Mouse (Mus musculus) olfactory bulb, adult 2 months (tissue): Measurements from ENCODE around the gene Prps1l1. TPM values are rescaled to one million over a fixed set of nuclear protein-coding genes. Genes with fewer than 3 reads are reported as not detected.

Experiments used
- H3K27ac ChIP-seq: fragments of 200-500 bp; 2 replicates; pipeline ENCODE4 v1.5.1; 2012; ENCODE audit warnings: low read depth, low read length; ENCODE audit not compliant: insufficient read depth
- H3K4me1 ChIP-seq: fragments of 200-500 bp; 2 replicates; pipeline ENCODE4 v1.6.1; 2012; ENCODE audit warnings: low read length; ENCODE audit not compliant: control insufficient read depth, insufficient read depth
- H3K4me3 ChIP-seq: fragments of 200-500 bp; 2 replicates; pipeline ENCODE4 v1.5.1; 2012; ENCODE audit warnings: mild to moderate bottlenecking, low read depth, low read length, moderate library complexity; ENCODE audit not compliant: insufficient read depth
- CTCF ChIP-seq: fragments of 200-500 bp; IDR thresholded peaks from 2 replicates; pipeline ENCODE4 v1.5.1; 2012; ENCODE audit warnings: low read depth, mild to moderate bottlenecking, low read length, moderate library complexity; ENCODE audit not compliant: insufficient read depth
- POLR2A ChIP-seq: fragments of 200-500 bp; IDR thresholded peaks from 2 replicates; pipeline ENCODE4 v1.6.1; 2012; ENCODE audit warnings: mild to moderate bottlenecking, low read depth, low read length, moderate library complexity; ENCODE audit not compliant: insufficient read depth
- WGBS: fragments of 180-500 bp; shearing (Covaris S2); methylation state at CpG from one replicate; pipeline ENCODE4 v1.1.7; 2018; 5-methylcytosine and 5-hydroxymethylcytosine counted together
- polyA plus RNA-seq: library from polyadenylated mRNA; stranded (reverse); fragments of >200 nt; gene quantifications from 2 replicates; pipeline ENCODE4 v1.2.4, GENCODE M21; 2012; ENCODE audit warnings: low replicate concordance; ENCODE audit not compliant: missing spikeins, insufficient read depth, insufficient read length

Gene Prps1l1
- polyA plus RNA-seq, 1 experiment, result not detected

DNA sequence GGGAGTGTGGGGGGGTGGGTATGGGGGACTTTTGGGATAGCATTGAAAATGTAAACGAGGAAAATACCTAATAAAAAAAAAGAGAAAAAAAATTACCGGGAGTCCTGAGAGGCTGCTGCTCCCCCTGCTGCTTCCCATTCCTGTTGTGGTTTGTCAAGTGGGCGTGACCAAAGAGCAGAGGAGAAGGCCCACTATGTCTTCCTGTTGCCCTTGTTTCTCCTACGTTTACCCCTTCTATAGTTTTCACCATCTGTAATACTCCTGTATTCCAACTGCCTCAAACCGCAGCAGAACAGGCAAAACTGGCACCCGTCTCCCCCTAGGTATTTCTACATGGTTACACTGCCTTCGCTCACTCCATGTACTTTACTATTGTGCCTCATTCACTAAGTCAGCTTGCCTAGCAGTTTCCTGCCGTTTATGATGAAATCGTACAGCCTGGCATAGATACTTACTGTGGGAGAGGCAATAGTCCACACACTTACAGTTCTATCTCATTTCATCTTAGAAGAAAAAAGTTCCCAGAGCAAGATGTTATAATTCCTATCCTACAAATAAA is 34.2 kb downstream of the Prps1l1 start:
- no peaks in the 10 kb centered on the region for H3K4me1 ChIP-seq
- TF ChIP-seq POLR2A (no peak), CTCF (no peak)
- 85% methylated on average over 9 of the region's 9 CpGs for WGBS
- H3K27ac ChIP-seq, result no peak overlapping the region
- no peak overlapping the region for H3K4me3 ChIP-seq

DNA sequence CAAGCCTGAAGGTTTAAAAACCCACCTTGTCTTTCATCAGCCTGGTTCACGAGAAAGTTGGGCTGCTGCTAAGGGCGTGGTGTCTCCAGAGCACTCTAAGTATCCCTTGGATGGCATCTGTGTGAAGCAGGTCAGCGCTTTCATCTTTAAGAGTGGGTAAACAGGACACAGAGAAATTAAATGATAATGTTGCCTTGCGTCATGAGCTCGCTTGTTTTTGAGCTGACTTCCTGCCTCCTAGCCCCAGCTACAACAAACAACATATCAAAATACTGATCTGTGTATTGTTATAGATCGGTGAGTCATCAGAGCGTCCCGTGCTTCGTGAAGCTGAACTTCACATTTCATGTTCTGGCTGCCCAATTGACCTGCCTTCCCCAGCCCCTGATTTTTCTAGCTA is 36.7 kb downstream of the Prps1l1 start:
- no peaks in the 10 kb centered on the region for H3K4me1 ChIP-seq
- H3K4me3 ChIP-seq, result no peak overlapping the region
- TF ChIP-seq CTCF (no peak), POLR2A (no peak)
- H3K27ac ChIP-seq, result no peak overlapping the region
- WGBS, result 82% methylated on average over 9 of the region's 9 CpGs

GRCm38 (mm10) chr12:35022066-35022465 is 37.5 kb downstream of the Prps1l1 start:
- Histone ChIP-seq H3K4me3 (no peak overlapping the region), H3K4me1 (no peaks in the 10 kb centered on the region), H3K27ac (no peak overlapping the region)
- no peak for TF ChIP-seq POLR2A
- no peak for TF ChIP-seq CTCF
- WGBS, result 61% methylated on average over 10 of the region's 10 CpGs

DNA sequence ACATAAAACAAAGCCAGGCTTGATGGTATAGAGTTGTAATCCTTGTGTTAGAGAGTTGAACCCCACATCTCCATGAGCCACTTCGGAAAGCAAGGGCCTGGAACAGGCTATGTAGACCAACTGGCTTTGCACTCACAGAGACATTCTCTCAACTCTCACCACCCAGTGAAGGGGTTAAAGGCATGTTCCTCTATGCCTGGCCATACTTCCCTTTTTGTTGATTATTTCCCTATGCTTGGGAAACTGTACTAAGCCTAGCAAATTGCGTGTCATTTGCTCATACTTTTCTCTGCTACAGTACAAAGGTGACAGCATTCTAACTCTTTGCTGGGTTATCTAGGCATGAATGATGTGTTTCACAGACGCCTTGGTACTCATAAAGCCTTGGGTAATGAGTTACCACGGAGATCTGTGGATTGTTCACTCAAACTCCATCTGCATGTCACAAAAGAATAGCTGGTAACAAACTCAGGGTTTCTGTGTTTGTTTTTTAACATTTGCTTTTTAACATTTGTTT is 41.4 kb downstream of the Prps1l1 start:
- H3K4me1 ChIP-seq, result no peaks in the 10 kb centered on the region
- H3K4me3 ChIP-seq, result no peak overlapping the region
- H3K27ac ChIP-seq, result no peak overlapping the region
- no peak for TF ChIP-seq CTCF
- WGBS, result 63% methylated on average over 4 of the region's 4 CpGs

GRCm38 (mm10) chr12:35027533-35027932 is 43.0 kb downstream of the Prps1l1 start:
- no peak for TF ChIP-seq POLR2A
- no peak for TF ChIP-seq CTCF
- Histone ChIP-seq H3K27ac (no peak overlapping the region), H3K4me1 (no peaks in the 10 kb centered on the region), H3K4me3 (no peak overlapping the region)
- WGBS, result 53% methylated on average over 1 of the region's 1 CpGs

Other genes with a start within 250 kb of the Prps1l1 start
- gene Hdac9, start 67.7 kb upstream of the Prps1l1 start, polyA plus RNA-seq, result not detected in 2 replicates
- gene Snx13, start 62.4 kb downstream of the Prps1l1 start, polyA plus RNA-seq, result not detected in 2 replicates